Mouse (Mus musculus): ENCODE measurements at regions not wholly inside any gene's neighbourhood (a gene's known extent, or its start where the extent isn't known, plus 50 kb on each side); places are given as distances from the start of the nearest gene placed in this dataset.

DNA sequence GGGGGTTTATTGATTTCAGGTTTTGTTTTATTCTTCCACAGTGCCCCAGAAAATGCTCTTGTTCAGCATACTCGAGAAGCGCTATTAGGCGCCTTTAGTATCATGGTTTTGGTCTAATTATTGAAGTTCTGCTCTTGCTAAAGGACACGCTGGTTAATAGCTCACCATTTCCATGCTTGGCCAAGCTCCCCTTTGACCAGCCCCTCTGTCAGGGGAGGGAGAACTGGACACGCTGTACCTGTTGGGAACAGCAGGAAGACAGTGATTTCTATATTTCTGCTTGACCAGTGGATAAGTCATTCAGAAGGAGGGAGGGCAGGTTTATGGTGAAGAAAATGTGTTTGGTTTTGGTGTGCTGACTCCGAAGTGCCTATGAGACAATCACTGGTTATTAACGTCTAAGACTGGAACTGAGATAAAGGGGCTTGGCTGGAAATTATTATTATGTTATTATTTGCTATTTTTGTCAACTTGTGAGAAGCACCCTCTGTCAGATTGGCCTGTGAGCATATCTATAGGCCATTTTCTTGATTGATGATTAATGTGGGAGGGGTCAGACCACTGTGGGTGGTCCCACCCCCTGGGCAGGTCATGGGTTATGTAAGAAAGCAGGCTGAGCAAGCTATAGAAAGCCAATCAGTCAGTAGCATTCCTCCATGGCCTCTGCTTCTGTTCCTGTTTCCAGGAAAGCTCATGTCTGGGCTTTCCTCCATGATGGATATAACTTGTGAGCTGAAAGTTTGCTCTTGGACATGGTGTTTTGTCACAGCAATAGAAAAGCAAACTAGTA lies 51.2 kb upstream of the Tanc2 start:
- intact Hi-C loops (cut with DNase I) = no loop called here
- no peak overlapping the region for H3K27ac ChIP-seq
- no peak for TF ChIP-seq CTCF (IDR thresholded peaks at IDR 0.05)
- no peak overlapping the region for H3K4me3 ChIP-seq
- no peak for DNase-seq

- DNase-seq = no peak
- no peak overlapping the region for H3K27ac ChIP-seq
- intact Hi-C loops (cut with DNase I) = no loop called here
- TF ChIP-seq CTCF (IDR thresholded peaks at IDR 0.05) = no peak
- no peak overlapping the region for H3K4me3 ChIP-seq
Observed at GRCm38 (mm10) chr11:105532616-105533015, 57.2 kb upstream of the Tanc2 start.

DNA sequence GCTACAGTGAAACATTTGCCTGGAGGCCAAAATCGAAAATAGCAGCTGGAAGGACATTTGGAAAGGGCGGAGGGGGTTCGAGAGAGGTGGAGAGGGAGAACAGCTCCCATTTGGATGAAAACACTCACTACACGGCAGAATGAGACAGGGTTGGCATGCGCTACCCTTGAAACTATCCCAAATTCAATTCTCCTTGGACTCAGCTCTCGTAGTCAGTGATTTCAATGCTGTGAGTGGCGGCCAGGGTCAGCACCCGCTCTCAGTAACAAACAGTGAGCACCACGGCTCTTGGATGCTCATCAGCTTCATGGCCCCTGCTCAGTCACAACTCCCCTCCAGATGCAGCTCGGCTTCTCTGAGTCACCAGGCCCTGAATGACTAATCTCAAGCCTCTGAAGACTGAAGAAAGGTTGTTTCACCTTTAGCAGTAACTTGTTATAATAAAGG lies 59.1 kb upstream of the Tanc2 start:
- no peak for TF ChIP-seq CTCF (IDR thresholded peaks at IDR 0.05)
- no peak overlapping the region for H3K4me3 ChIP-seq
- intact Hi-C loops (cut with DNase I) = no loop called here

DNA sequence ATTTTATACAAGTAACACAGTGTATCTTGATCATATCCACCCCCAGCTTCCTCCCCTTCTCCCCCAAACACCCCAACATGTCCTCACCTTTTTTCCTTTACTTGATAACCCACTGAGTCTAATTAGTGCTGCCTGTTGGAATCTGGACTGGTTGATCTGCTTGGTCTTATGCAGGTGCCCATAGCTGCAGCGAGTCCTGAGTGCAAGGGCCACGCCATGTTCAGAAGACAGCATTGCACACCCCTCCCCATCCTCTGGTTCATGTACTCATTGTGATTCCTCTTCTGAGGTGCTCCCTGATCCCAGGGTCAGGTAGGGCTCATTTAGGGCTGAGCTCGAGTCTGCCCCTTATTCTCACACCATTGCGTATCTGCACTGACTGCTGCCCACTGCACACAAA lies 63.7 kb upstream of the Tanc2 start:
- no peak overlapping the region for H3K4me3 ChIP-seq
- intact Hi-C loops (cut with DNase I) = no loop called here
- H3K27ac ChIP-seq = no peak overlapping the region
- TF ChIP-seq CTCF (IDR thresholded peaks at IDR 0.05) = no peak
- DNase-seq = no peak

More for the DNA sequence above, 59.1 kb upstream of the Tanc2 start:
- H3K27ac ChIP-seq = no peak overlapping the region
- peak; percentile 60 for DNase-seq

- TF ChIP-seq CTCF (IDR thresholded peaks at IDR 0.05) = no peak
- H3K27ac ChIP-seq = no peak overlapping the region; the same call in 1 of the 2 replicates
- peak; percentile 74 for DNase-seq
- intact Hi-C loops (cut with DNase I) = no loop called here
- H3K4me3 ChIP-seq = no peak overlapping the region
Observed at GRCm38 (mm10) chr11:105525608-105526007, 64.2 kb upstream of the Tanc2 start.

GRCm38 (mm10) chr11:105524400-105524799 lies 65.4 kb upstream of the Tanc2 start:
- no peak for TF ChIP-seq CTCF (IDR thresholded peaks at IDR 0.05)
- Histone ChIP-seq H3K27ac (no peak overlapping the region), H3K4me3 (no peak overlapping the region)
- intact Hi-C loops (cut with DNase I) = no loop called here
- DNase-seq = no peak

DNA sequence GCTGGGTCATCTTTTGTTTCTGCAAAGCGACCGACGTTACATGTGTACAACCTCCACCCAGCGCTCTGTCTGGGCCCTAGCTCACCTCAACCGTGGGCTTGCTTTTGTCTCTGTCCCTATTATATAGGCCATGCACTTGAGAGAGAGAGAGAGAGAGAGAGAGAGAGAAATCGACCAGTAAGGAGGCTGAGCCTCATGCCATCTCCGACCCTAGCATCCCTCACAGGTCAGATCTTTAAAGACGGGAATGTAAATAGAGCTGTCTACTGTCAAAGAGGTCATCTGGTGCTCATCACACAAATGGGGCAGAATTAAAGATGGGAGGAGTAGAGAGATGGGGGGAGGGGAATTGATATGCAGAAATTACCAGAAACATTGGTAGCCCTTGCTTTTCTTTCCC lies 66.0 kb upstream of the Tanc2 start:
- no peak overlapping the region for H3K27ac ChIP-seq
- no peak for TF ChIP-seq CTCF (IDR thresholded peaks at IDR 0.05)
- intact Hi-C loops (cut with DNase I) = no loop called here
- DNase-seq = no peak
- no peak overlapping the region for H3K4me3 ChIP-seq

DNA sequence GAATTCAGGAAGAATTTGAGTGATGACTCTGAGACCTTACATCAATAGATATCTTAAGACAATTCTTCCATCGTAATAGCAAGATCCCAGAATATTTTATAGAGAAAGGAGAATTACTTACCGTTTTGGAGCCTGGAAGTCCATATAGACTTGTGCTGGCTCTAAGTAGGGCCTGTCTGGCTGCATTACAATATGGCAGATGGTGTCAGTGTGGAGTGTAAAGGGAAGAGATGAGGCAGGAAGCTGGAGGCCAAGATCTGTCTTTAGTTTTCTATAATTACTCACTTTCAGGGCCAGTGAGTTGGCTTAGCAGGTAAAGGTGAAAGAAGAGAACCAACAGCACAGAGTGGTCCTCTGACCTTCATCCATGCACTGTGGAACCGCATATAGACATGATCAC lies 63.9 kb upstream of the March10 start:
- intact Hi-C loops (cut with DNase I) = no loop called here
- Histone ChIP-seq H3K27ac (no peak overlapping the region), H3K4me3 (no peak overlapping the region)
- no peak for DNase-seq
- TF ChIP-seq CTCF (IDR thresholded peaks at IDR 0.05) = no peak

- intact Hi-C loops (cut with DNase I) = no loop called here
- Histone ChIP-seq H3K4me3 (no peak overlapping the region), H3K27ac (no peak overlapping the region)
- DNase-seq = no peak
- TF ChIP-seq CTCF (IDR thresholded peaks at IDR 0.05) = no peak
Observed at GRCm38 (mm10) chr11:105513275-105513674, 56.7 kb upstream of the March10 start.

DNA sequence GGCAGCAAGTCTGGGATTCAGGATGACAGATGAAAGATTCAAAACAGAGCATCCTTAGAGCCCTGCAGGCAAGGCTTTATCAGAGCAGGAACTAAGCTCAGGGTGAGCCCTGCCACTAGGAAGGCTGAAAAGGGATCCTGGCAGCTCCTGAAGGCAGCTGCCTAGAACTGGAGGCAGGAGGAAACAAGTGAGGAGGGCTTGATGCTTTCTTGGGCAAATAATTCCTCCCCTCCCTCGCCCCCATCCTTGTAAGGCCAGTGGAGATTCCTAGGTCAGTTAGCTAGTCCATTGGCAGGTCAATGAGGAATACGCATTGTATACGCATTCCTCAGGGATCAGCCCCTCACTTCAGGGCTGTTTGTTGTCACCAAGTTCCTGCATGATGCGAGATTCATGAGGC lies 54.1 kb upstream of the March10 start:
- Histone ChIP-seq H3K27ac (no peak overlapping the region), H3K4me3 (no peak overlapping the region)
- intact Hi-C loops (cut with DNase I) = no loop called here
- DNase-seq = no peak
- TF ChIP-seq CTCF (IDR thresholded peaks at IDR 0.05) = no peak

DNA sequence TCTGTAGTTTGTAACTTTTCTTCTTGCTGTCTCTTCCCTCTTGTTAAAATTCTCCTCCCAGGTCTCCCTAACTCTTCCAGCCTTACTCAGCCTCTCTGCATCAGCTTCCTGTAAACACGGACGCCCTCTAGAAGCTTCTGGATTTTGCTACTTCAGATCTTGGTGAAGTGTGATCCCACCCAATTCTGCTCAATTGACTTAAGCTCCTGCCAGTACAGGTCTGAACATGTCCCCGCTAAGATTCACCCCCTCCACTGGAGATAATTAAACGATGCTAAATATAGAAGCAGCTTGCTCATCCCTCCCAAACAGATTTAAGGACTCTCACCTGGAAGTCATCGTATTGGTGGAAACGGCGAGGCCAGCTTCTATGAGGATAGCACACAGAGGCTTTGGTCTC lies 53.5 kb upstream of the March10 start:
- intact Hi-C loops (cut with DNase I) = no loop called here
- no peak for TF ChIP-seq CTCF (IDR thresholded peaks at IDR 0.05)
- no peak for DNase-seq
- Histone ChIP-seq H3K27ac (no peak overlapping the region), H3K4me3 (no peak overlapping the region)

- no peak overlapping the region for H3K27ac ChIP-seq
- H3K4me3 ChIP-seq = no peak overlapping the region
- TF ChIP-seq CTCF (IDR thresholded peaks at IDR 0.05) = no peak
- DNase-seq = no peak
- intact Hi-C loops (cut with DNase I) = no loop called here
Observed at GRCm38 (mm10) chr11:105508660-105509038, 52.1 kb upstream of the March10 start.

GRCm38 (mm10) chr11:105507972-105508659 lies 51.6 kb upstream of the March10 start:
- TF ChIP-seq CTCF (IDR thresholded peaks at IDR 0.05) = no peak
- Histone ChIP-seq H3K27ac (no peak overlapping the region), H3K4me3 (no peak overlapping the region)
- DNase-seq = no peak
- intact Hi-C loops (cut with DNase I) = no loop called here

All from gastrocnemius, adult 2 months (tissue).